In the genomic region with DNA sequence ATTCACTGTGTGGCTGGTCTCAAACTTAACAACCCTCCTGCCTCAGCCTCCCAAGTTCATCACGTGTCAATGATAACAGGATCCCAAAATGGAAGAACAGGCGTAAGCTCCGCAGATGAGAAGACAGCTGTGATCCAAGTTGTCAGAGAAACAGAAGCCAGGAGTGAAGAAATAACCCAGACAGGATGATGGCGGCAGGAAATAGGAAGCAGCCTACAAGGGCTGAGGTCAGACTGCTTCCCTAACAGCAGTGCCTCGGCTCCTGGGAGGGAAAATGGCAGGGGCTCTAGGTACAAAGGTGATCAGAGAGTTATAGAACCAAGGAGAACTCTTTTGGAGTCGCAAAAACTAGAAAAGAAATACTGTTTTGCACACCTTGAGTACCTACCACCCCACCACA, we compare ENCODE assay signal across 16 mouse cellular contexts.
"Had no signal": no experiment of that assay in that cellular context is flagged by ENCODE, and none has a peak within 500 bp of the region (broad histone marks: within the 10 kb centered on the region; RNA-seq: fewer than 3 reads in every experiment).

No protein-coding gene starts in this region.

- H3K9me3 ChIP-seq: neural tube, embryonic 13.5 days; neural tube, embryonic 15.5 days; stomach, embryonic 15.5 days had no signal

- H3K4me3 ChIP-seq: neural tube, embryonic 13.5 days; neural tube, embryonic 15.5 days; stomach, embryonic 15.5 days had no signal

- H3K4me1 ChIP-seq: neural tube, embryonic 13.5 days; neural tube, embryonic 15.5 days; stomach, embryonic 15.5 days had no signal

- H3K36me3 ChIP-seq: neural tube, embryonic 13.5 days; neural tube, embryonic 15.5 days; stomach, embryonic 15.5 days had no signal

- H3K27me3 ChIP-seq: neural tube, embryonic 13.5 days; neural tube, embryonic 15.5 days; stomach, embryonic 15.5 days had no signal

- DNase-seq: retina, postnatal 1 day; right cerebral cortex, adult 18-20 months; right cerebral cortex, postnatal 14 days; right cerebral cortex, postnatal 25 days; right cerebral cortex, postnatal 4 days; spleen, adult 18-20 months; thymus, adult 18-20 months; thymus, adult 2 months; thymus, postnatal 14 days; thymus, postnatal 25 days; thymus, postnatal 36 days; thymus, postnatal 4 days had no signal

- H3K27ac ChIP-seq: neural tube, embryonic 13.5 days; neural tube, embryonic 15.5 days; stomach, embryonic 15.5 days; stomach, postnatal 0 days had no signal
